Mouse (Mus musculus): ENCODE data around the gene Ermap.

- TF ChIP-seq CTCF (IDR thresholded peaks at IDR 0.05; ENCODE audit: low read depth) (no peak), EP300 (IDR thresholded peaks at IDR 0.05; ENCODE audit: low read depth) (no peak)
These were observed 8.3 kb upstream of the Ermap start for GRCm38 (mm10) chr4:119198105-119198504.
